Mouse (Mus musculus) adrenal gland, postnatal 14 days (tissue): ENCODE data around the gene Snx13. TPM values are rescaled to one million over a fixed set of nuclear protein-coding genes. Genes with fewer than 3 reads are reported as not detected.

Experiments used
- DNase-seq: peaks from one replicate; pipeline ENCODE4 v3.0.0; 2021; ENCODE audit warnings: mixed read lengths
- total RNA-seq: library from RNA; stranded (reverse); gene quantifications from 2 replicates; pipeline ENCODE4 v1.2.3, GENCODE M21; 2021

The Snx13 gene
- total RNA-seq, 1 experiment from 2014 or later, result 35.6 TPM

- peak; percentile 82 for DNase-seq
Measured at GRCm38 (mm10) chr12:35047320-35048225, 587 bp downstream of the Snx13 start.

- no peak for DNase-seq
Measured at GRCm38 (mm10) chr12:35048891-35049290, 1.9 kb downstream of the Snx13 start.

- no peak for DNase-seq
Measured at GRCm38 (mm10) chr12:35050501-35050900, 3.5 kb downstream of the Snx13 start.

GRCm38 (mm10) chr12:35050964-35051758 lies 4.2 kb downstream of the Snx13 start:
- no peak for DNase-seq

DNA sequence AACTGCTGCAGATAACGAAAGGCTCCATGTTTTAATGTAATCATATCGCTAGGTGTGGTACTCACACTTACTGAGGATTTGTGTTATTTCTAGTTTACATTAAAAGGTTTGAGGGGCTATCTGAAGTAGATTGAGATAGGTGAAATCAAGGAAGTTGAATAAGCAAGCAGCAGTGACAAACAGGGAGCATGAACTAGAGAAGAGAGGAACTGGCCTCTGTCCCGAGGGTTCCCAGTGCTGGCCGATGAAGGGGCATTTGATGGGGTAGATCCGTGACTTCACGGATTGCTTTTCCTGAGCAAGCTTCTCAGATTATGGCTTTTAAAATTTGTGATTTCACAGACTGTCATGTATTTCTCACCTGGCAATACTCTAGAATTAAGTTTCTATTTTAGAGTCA lies 7.4 kb downstream of the Snx13 start:
- DNase-seq, result no peak

DNA sequence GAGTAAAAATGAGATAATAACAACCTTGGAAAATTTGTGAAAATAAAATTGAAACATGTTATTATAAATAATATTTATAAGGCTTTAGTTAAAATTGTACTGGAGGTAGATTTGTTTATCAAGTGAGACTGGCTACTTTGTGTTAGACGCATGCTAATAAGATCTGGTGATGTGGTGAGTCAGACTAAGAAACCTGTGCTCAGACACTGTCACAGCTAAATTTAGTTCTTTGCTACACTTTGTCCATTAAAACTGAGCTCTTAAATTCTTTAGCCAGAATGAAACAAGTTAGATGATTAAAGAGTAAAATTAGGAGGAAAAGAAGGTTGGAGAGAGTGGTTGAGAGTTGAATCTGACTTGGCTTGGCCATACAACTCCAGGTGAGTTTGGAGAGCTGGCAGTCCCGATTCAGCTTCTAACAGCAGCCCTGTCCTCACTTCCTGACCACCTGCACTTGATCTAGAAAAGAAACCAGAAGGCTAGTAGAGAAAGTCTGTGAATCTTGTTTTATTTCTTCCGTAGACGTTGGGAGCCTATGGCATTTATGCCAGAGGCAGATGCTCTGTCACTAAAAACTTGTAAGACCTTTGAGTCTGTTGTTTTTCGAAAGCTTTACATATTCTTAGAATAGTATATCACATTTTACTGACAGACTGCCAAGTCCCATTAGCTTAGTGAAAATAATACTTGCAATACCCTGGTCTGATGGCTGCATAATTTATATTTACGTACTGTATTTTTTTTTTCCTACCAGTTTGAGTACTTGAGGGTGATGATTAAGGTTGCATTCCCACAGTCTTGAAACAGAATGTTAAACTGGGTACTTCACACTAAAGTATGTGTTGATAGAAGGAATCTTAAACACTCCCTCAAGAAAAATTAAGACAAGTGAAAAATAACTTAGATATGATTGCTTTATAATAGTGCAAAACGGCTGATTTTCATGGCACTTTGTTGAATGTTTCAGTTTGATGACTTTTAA lies 8.4 kb downstream of the Snx13 start:
- no peak for DNase-seq

- DNase-seq, result no peak
Measured at GRCm38 (mm10) chr12:35063697-35064468, 16.9 kb downstream of the Snx13 start.

DNA sequence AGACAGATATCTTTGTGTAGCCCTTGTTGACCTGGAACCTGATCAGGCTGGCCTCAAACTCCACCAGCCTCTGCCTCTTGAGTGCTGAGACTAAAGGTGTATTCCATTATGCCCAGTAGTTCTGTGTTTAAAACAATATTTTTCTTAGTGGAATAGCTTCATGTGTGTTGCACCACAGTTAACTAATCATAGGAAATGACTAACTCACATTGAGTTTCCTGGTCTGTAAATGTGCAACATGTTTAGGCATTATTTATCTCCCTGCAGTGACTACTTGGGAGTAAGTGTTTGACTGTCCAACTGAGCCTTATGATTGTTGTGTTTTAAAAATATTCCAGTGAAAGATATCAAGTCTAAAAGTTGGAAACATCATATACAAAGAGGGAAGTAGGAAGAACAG lies 20.6 kb downstream of the Snx13 start:
- DNase-seq, result no peak

DNA sequence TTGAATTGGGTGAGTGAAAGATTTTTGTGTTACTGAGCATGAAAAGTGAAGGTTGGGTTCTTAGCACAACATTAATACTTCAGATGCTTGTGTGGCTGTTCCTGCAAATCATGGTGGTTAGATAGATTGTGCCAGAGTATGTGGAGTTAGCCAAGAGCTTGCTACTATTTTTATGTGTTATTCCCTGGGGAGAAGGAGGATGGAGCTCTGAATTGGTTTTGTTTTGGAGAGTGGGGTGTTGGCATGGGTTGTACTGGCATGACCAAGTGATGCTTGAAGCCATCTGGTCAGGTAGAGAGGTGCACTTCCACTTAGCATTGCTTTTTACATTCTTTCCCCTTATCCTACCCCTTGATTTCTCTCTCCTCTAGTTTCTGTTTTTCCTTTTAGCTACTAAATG lies 24.4 kb downstream of the Snx13 start:
- no peak for DNase-seq

GRCm38 (mm10) chr12:35072178-35072577 lies 25.2 kb downstream of the Snx13 start:
- no peak for DNase-seq

DNA sequence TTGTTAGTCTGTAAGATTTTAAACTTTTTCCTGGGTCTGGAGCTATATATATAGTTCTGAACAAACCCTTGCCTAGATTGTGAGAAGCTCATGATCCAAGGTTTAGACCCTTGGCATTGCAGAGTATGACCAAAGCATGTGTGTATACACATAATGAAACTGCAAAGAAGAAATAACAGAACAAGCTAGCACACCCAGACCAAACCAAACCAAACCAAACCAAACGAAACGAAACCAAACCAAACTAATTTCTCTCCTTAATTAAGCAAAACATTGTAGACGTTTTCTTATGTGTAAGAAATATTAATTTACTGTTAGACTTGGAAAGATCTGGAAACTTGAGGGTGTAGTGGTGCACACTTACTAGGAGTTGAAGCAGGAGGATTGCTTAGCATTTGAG lies 29.0 kb downstream of the Snx13 start:
- DNase-seq, result no peak

DNA sequence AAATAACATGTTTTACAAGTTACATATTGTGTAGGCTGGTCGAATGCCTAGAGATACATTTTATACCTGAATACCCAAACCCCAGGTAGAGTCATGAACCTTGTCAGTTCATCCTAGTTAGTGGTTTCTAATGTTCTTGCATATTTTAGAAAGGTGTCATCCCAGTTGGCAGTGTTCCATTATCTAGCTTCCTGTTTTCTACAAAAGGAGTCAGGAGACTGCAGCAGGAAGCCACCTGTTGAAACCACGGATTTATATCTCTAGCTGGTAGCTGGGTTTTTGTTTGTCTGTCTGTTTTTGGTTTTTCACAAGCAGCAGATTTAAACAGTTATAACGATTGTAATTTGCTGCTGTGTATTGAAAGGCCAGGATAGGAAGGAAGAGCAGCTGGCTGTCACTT lies 76.6 kb downstream of the Snx13 start:
- no peak for DNase-seq

GRCm38 (mm10) chr12:35153186-35153585 lies 106.2 kb downstream of the Snx13 start:
- peak; percentile 34 for DNase-seq

DNA sequence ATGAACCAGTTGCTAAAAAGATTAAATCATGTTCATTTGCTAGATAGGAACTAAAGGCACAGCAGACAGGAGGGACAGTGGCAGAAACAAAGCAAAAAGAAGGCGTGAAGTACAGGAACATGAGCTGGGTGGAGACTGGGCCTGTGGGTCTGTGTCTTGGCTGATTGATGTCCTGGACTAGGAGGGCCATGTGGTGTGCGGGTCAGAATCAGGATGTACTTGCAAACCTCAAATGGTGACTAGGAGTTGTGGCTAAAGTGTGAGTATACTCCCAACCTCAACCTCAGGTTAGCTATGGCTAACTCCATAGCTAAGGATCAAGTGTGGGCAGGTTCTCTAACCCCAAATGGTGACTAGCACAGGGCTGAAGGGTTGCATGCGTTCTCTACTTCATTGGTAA lies 107.2 kb downstream of the Snx13 start:
- DNase-seq, result no peak

- no peak for DNase-seq
Measured at GRCm38 (mm10) chr12:35157237-35157636, 110.3 kb downstream of the Snx13 start.

GRCm38 (mm10) chr12:35161690-35162089 lies 114.7 kb downstream of the Snx13 start:
- DNase-seq, result peak; percentile 18

DNA sequence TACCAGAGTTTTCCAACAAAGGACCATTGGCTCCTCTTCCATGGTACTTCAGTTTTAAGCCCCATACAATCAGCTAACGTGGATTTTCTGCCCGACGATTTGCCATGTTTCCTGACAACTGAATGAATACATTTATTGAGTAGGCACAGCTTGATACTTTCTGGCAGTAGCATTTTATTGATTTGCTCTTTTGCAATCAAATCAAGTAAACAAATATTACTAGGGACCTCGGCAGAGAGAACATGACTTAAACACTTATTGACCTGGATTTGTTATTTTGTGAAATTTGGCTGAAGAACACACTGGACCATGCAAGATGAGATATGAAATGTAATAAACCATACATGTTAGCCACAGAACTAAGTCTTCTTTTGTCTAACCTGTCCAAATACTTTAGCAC lies 123.3 kb downstream of the Snx13 start:
- DNase-seq, result no peak

- DNase-seq, result peak; percentile 56
Measured at GRCm38 (mm10) chr12:35175938-35176337, 129.0 kb downstream of the Snx13 start.

DNA sequence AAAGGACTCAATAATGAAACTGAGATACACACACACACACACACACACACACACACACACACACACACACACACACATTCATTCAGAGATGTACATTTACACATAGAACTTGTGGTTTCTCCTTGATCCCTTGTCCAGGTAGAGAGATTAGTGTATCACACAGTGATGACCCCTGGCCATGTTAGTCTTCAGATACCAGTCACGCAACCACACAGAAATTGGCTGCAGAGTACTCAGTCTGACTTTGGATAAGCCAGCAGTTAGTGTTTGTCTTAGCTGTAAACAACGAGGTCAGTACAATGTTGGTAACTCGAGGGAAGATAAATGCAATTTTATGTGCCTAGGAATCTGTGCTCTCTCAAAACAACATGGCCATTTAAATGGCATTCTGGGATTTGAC lies 129.6 kb downstream of the Snx13 start:
- no peak for DNase-seq

- DNase-seq, result peak; percentile 88
Measured at GRCm38 (mm10) chr12:35182675-35183074, 135.7 kb downstream of the Snx13 start.

- no peak for DNase-seq
Measured at GRCm38 (mm10) chr12:35184261-35184660, 137.3 kb downstream of the Snx13 start.
